Mouse (Mus musculus) E14TG2a.4 (cell line): Measurements from ENCODE around the gene Galnt7.

Source experiments
- CTCF ChIP-seq: conservative IDR thresholded peaks from 2 replicates; pipeline ENCODE4 v1.5.1; 2014; ENCODE audit warnings: low read length
- NANOG ChIP-seq: IDR thresholded peaks from 2 replicates; pipeline ENCODE4 v1.6.1; 2014; ENCODE audit warnings: borderline replicate concordance, low read length, mixed read lengths
- POU5F1 ChIP-seq: IDR thresholded peaks from 2 replicates; pipeline ENCODE4 v1.6.1; 2014; ENCODE audit warnings: low read length, borderline replicate concordance

- TF ChIP-seq CTCF (no peak), POU5F1 (no peak), NANOG (no peak)
These were observed 73.0 kb downstream of the Galnt7 start for GRCm38 (mm10) chr8:57579845-57580244.
